Comparison of ENCODE assay signal across 19 mouse cellular contexts in the genomic region with DNA sequence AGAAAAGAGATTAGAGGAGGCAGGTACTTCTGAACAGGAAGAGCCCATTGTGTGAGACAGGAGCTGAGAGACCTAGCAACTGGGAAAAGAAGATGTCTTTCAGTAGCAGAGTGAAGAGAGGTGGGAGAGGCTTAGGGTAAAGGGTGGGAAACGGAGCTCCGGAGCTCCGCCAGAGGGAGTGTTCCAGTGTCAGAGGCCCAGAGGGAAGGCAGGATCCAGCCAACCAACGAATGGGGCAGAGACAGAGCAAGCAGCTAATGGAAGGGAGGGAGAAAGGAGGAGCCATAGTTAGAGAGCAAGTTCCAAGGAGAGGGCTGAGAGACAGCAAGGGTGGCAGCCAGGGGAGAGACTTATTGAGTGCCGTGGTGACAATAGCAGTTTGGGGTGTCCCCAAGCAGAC. TPM values are rescaled to one million over a fixed set of nuclear protein-coding genes. Genes with fewer than 3 reads are reported as not detected.
DNase-seq lines count a peak whose midpoint lies in the region; ATAC-seq and TF ChIP-seq lines count a peak whose summit lies in the region.
"Had no signal": no experiment of that assay in that cellular context is flagged by ENCODE, and none has a peak within 500 bp of the region (broad histone marks: within the 10 kb centered on the region; RNA-seq: fewer than 3 reads in every experiment).

No protein-coding gene starts in this region.

- no peak overlapping the region for H3K9ac ChIP-seq in heart, embryonic 12.5 days
- H3K9ac ChIP-seq: limb, embryonic 13.5 days; stomach, embryonic 15.5 days had no signal

- no peak overlapping the region for H3K27ac ChIP-seq in heart, embryonic 12.5 days (ENCODE audit: poor library complexity, severe bottlenecking)
- H3K27ac ChIP-seq in thymus, adult 2 months (ENCODE audit: control insufficient read depth, insufficient read depth, low read length) = no peak overlapping the region
- H3K27ac ChIP-seq: limb, embryonic 13.5 days; stomach, embryonic 15.5 days had no signal

- H3K4me3 ChIP-seq in heart, embryonic 12.5 days = no peak overlapping the region
- H3K4me3 ChIP-seq in thymus, adult 2 months (ENCODE audit: control insufficient read depth, insufficient read depth, low read length) = no peak overlapping the region
- H3K4me3 ChIP-seq: limb, embryonic 13.5 days; stomach, embryonic 15.5 days had no signal

- intact Hi-C loops in left cerebral cortex, postnatal 4 days (cut with DNase I) = no loop called here

- H3K36me3 ChIP-seq in heart, embryonic 12.5 days = peaks cover 11% of the 10 kb centered on the region
- no peaks in the 10 kb centered on the region for H3K36me3 ChIP-seq in thymus, adult 2 months (ENCODE audit: control insufficient read depth, insufficient read depth, low read length)

- no peak for ATAC-seq in heart, embryonic 12.5 days (ENCODE audit: insufficient number of reproducible peaks, low FRiP score)

- H3K9me3 ChIP-seq in heart, embryonic 12.5 days (replicated peaks) = peaks cover 7% of the 10 kb centered on the region; the same call in 1 of the 2 replicates
- H3K9me3 ChIP-seq: stomach, embryonic 15.5 days had no signal

- 25% methylated on average over 5 of the region's 5 CpGs for WGBS in heart, embryonic 12.5 days
- WGBS in thymus, adult 2 months = 85% methylated on average over 5 of the region's 5 CpGs

- no peaks in the 10 kb centered on the region for H3K27me3 ChIP-seq in heart, embryonic 12.5 days (replicated peaks)
- no peaks in the 10 kb centered on the region for H3K27me3 ChIP-seq in thymus, adult 2 months (ENCODE audit: control insufficient read depth, insufficient read depth, low read length)
- H3K27me3 ChIP-seq: limb, embryonic 13.5 days; stomach, embryonic 15.5 days had no signal

- no peak for DNase-seq in heart, adult 18-20 months
- DNase-seq in left cerebral cortex, postnatal 4 days = peak; percentile 4
- no peak for DNase-seq in left cerebral cortex, adult 9 months (ENCODE audit: low spot score in 2 of 2)
- DNase-seq in Muller cell, postnatal 12 days (ENCODE audit: inconsistent ontology term) = peak; percentile 19
- DNase-seq in embryo, embryonic 10.5 days (ENCODE audit: low spot score) = peak; percentile 28
- DNase-seq in yolk sac, embryonic 10.5 days (ENCODE audit: low spot score) = no peak
- no peak for DNase-seq in thymus, adult 2 months
- DNase-seq: adrenal gland, postnatal 10 days; cerebellum, postnatal 25 days; gastrocnemius, postnatal 36 days; heart, postnatal 36 days; kidney, adult 11 months; kidney, postnatal 36 days; layer of hippocampus, postnatal 36 days; lung, adult 2 months; thymus, postnatal 25 days had no signal

- peaks cover 26% of the 10 kb centered on the region for H3K4me1 ChIP-seq in heart, embryonic 12.5 days (replicated peaks)
- H3K4me1 ChIP-seq in thymus, adult 2 months (replicated peaks; ENCODE audit: control insufficient read depth, insufficient read depth, low read length) = peaks cover 8% of the 10 kb centered on the region

- TF ChIP-seq POLR2A in thymus, adult 2 months (IDR thresholded peaks at IDR 0.05; ENCODE audit: control insufficient read depth, extremely low read depth, insufficient read depth, low read length, poor library complexity) = no peak

- peak overlapping the region; percentile 29; the same call in 1 of the 2 replicates for H3K4me2 ChIP-seq in heart, embryonic 12.5 days
- H3K4me2 ChIP-seq: limb, embryonic 13.5 days; stomach, embryonic 15.5 days had no signal

- TF ChIP-seq CTCF in thymus, adult 2 months (IDR thresholded peaks at IDR 0.05; ENCODE audit: borderline replicate concordance, control insufficient read depth, extremely low read depth, insufficient read depth, low read length, poor library complexity) = no peak

RNA-seq across cellular contexts. Expression of gene D3Ertd254e, which starts 4.5 kb away (rescaled TPM):
- polyA plus RNA-seq in heart, embryonic 12.5 days (2016; fragmentation: Nextera tagmentation; extraction: Ambion mirVana) = 4.1 and 4.9 TPM in 2 replicates
- total RNA-seq in heart, adult 18-20 months (2021) = 1 to 10 TPM; 3.6 to 3.8 TPM
- 10 to 100 TPM; 23.2 to 23.4 TPM for total RNA-seq in left cerebral cortex, postnatal 4 days (2021)
- polyA plus RNA-seq in thymus, adult 2 months (2012; rRNA removed) = 1.3 and 1.4 TPM in 2 replicates

Comparison
In these comparisons a context has a peak if more than half of its experiments do, and no peak if none do; other contexts are left out.
1. DNase-seq: peak in left cerebral cortex, postnatal 4 days (single experiment), Muller cell, postnatal 12 days (single experiment) and embryo, embryonic 10.5 days (single experiment); none in heart, adult 18-20 months (0 of 2), left cerebral cortex, adult 9 months (0 of 2), yolk sac, embryonic 10.5 days (single experiment) and thymus, adult 2 months (single experiment).
2. RNA of gene D3Ertd254e, which starts 4.5 kb away (total RNA-seq): 23.2 to 23.4 TPM in left cerebral cortex, postnatal 4 days; 3.6 to 3.8 TPM in heart, adult 18-20 months; every median in the first group is over 4 times any median in the second.